Mouse (Mus musculus) MEL (cell line): ENCODE data around the gene Mrpl37. TPM values are rescaled to one million over a fixed set of nuclear protein-coding genes. Genes with fewer than 3 reads are reported as not detected.

Experiments
- DNase-seq: peaks from one replicate; pipeline ENCODE4 v3.0.0; 2011; ENCODE audit warnings: low read depth, low spot score
- H3K27ac ChIP-seq: 2 replicates; pipeline ENCODE4 v1.5.1; 2012; ENCODE audit warnings: low read depth, mild to moderate bottlenecking, control low read depth, low read length, moderate library complexity; ENCODE audit not compliant: control insufficient read depth
- H3K27me3 ChIP-seq, 2 experiments: fragments of 150-350 bp in 1 of 2; sonication (generic) in 1 of 2; 2 replicates each; pipeline ENCODE4 v1.6.1; 2012; ENCODE audit warnings: low read length in 2 of 2, mild to moderate bottlenecking in 2 of 2, improper control_type of control experiment in 1 of 2, moderate library complexity in 1 of 2; ENCODE audit not compliant: insufficient read depth in 2 of 2, control insufficient read depth in 1 of 2
- H3K36me3 ChIP-seq, 2 experiments: 2 replicates each; pipeline ENCODE4 v1.6.1; 2012 to 2014; ENCODE audit warnings: low read length in 2 of 2, improper control_type of control experiment in 1 of 2, inconsistent platforms in 1 of 2, mild to moderate bottlenecking in 1 of 2; ENCODE audit not compliant: insufficient read depth in 2 of 2, control insufficient read depth in 1 of 2
- H3K4me1 ChIP-seq, 2 experiments: fragments of 150-350 bp in 1 of 2; sonication (generic) in 1 of 2; 2 replicates each; pipeline ENCODE4 v1.6.1; 2012; ENCODE audit warnings: low read length in 2 of 2, improper control_type of control experiment in 1 of 2, mild to moderate bottlenecking in 1 of 2; ENCODE audit not compliant: insufficient read depth in 2 of 2, control insufficient read depth in 1 of 2
- H3K4me3 ChIP-seq, 2 experiments: fragments of 150-350 bp in 1 of 2; sonication (generic) in 1 of 2; 2 replicates each; pipeline ENCODE4 v1.5.1; 2012; ENCODE audit warnings: low read depth in 2 of 2, low read length in 2 of 2, mild to moderate bottlenecking in 2 of 2, moderate library complexity in 2 of 2, control low read depth in 1 of 2, improper control_type of control experiment in 1 of 2; ENCODE audit not compliant: control insufficient read depth in 1 of 2, insufficient read depth in 1 of 2
- H3K79me2 ChIP-seq: 2 replicates; pipeline ENCODE4 v1.6.1; 2012; ENCODE audit warnings: mild to moderate bottlenecking, low read length, moderate library complexity; ENCODE audit not compliant: control insufficient read depth, poor library complexity, insufficient read depth
- H3K9ac ChIP-seq: 2 replicates; pipeline ENCODE4 v1.6.1; 2012; ENCODE audit warnings: low read depth, mild to moderate bottlenecking, control low read depth, low read length, moderate library complexity; ENCODE audit not compliant: control insufficient read depth, poor library complexity, severe bottlenecking
- H3K9me3 ChIP-seq: fragments of 150-350 bp; sonication (generic); replicated peaks from 2 replicates; pipeline ENCODE4 v1.6.1; 2012; ENCODE audit warnings: mild to moderate bottlenecking, low read length, improper control_type of control experiment, moderate library complexity; ENCODE audit not compliant: insufficient read depth
- CHD1 ChIP-seq: IDR thresholded peaks from 2 replicates; pipeline ENCODE4 v1.6.1; 2012; ENCODE audit warnings: low read depth, mild to moderate bottlenecking, inconsistent platforms, low read length, improper control_type of control experiment
- CHD2 ChIP-seq: IDR thresholded peaks from 2 replicates; pipeline ENCODE4 v1.6.1; 2011; ENCODE audit warnings: low read length, improper control_type of control experiment
- GABPA ChIP-seq: IDR thresholded peaks from 2 replicates; pipeline ENCODE4 v1.6.1; 2012; ENCODE audit warnings: low read depth, mild to moderate bottlenecking, inconsistent platforms, low read length, improper control_type of control experiment, moderate library complexity
- GATA1 ChIP-seq: IDR thresholded peaks from 2 replicates; pipeline ENCODE4 v1.6.1; 2011; ENCODE audit warnings: low read depth, low read length, improper control_type of control experiment
- MAFK ChIP-seq: IDR thresholded peaks from 2 replicates; pipeline ENCODE4 v1.6.1; 2011; ENCODE audit warnings: low read depth, mild to moderate bottlenecking, low read length, improper control_type of control experiment, borderline replicate concordance
- MAX ChIP-seq: IDR thresholded peaks from 2 replicates; pipeline ENCODE4 v1.6.1; 2011; ENCODE audit warnings: low read length, improper control_type of control experiment
- NELFE ChIP-seq: IDR thresholded peaks from 2 replicates; pipeline ENCODE4 v1.6.1; 2011; ENCODE audit warnings: low read depth, low read length, improper control_type of control experiment
- RAD21 ChIP-seq: IDR thresholded peaks from 2 replicates; pipeline ENCODE4 v1.6.1; 2011; ENCODE audit warnings: mild to moderate bottlenecking, low read depth, low read length, improper control_type of control experiment
- RCOR1 ChIP-seq: IDR thresholded peaks from 2 replicates; pipeline ENCODE4 v1.6.1; 2012; ENCODE audit warnings: low read depth, mild to moderate bottlenecking, inconsistent platforms, low read length, improper control_type of control experiment
- SIN3A ChIP-seq: IDR thresholded peaks from 2 replicates; pipeline ENCODE4 v1.6.1; 2012; ENCODE audit warnings: low read length, improper control_type of control experiment, inconsistent platforms
- SMC3 ChIP-seq: IDR thresholded peaks from 2 replicates; pipeline ENCODE4 v1.6.1; 2011; ENCODE audit warnings: low read depth, low read length, improper control_type of control experiment
- TAL1 ChIP-seq: IDR thresholded peaks from 2 replicates; pipeline ENCODE4 v1.6.1; 2012; ENCODE audit warnings: mild to moderate bottlenecking, inconsistent platforms, low read length, moderate library complexity, mixed read lengths
- TBP ChIP-seq: IDR thresholded peaks from 2 replicates; pipeline ENCODE4 v1.8.0; 2011; ENCODE audit warnings: low read depth, low read length, improper control_type of control experiment
- UBTF ChIP-seq: IDR thresholded peaks from 2 replicates; pipeline ENCODE4 v1.6.1; 2012; ENCODE audit warnings: low read depth, mild to moderate bottlenecking, inconsistent platforms, low read length, improper control_type of control experiment, moderate library complexity, borderline replicate concordance; ENCODE audit not compliant: insufficient read depth
- polyA plus RNA-seq, 2 experiments: library from polyadenylated mRNA; stranded (reverse) in 1 of 2; unstranded in 1 of 2; fragments of >175 nt in 1 of 2; fragments of >200 nt in 1 of 2; gene quantifications; 2 replicates each; pipeline versions ENCODE4 v1.2.1 to v1.2.4; 2012; ENCODE audit warnings: low replicate concordance in 2 of 2, low read depth in 1 of 2; ENCODE audit not compliant: insufficient read length in 2 of 2, insufficient read depth in 1 of 2, missing spikeins in 1 of 2
- total RNA-seq: library from RNA; depleted of rRNA; stranded (reverse); fragments of 300-350 nt; gene quantifications from 2 replicates; pipeline ENCODE4 v1.2.3, GENCODE M21; 2012

Gene Mrpl37
- total and polyA plus RNA-seq, 3 experiments = 73.1 to 423 (median 153) TPM

DNA sequence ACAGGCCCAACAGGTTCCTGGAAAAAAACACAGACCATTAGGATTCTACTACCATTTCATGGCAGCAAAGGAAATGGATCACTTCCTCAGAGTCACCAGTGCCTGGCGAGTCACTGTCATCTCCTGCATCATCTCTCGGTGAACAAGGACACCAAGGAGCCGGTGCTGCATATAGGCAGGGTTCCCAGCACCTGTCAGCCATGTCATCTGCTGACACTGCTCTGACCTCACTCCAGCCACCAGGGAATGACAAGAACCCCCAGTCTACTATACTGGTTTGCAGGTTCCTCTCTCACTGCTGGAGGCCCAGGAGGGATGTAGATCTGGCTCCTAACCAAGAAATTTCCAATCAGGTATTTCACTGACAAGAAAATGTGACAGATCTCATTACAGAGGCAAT lies 10.6 kb downstream of the Mrpl37 start:
- H3K9me3 ChIP-seq = no peaks in the 10 kb centered on the region
- no peaks in the 10 kb centered on the region for H3K79me2 ChIP-seq
- peaks cover 2% of the 10 kb centered on the region in 2 experiments for H3K4me1 ChIP-seq
- no peak overlapping the region for H3K27ac ChIP-seq
- H3K9ac ChIP-seq = no peak overlapping the region
- TF ChIP-seq NELFE (no peak), CHD2 (no peak), UBTF (no peak), GABPA (no peak), TAL1 (no peak), SIN3A (no peak), TBP (no peak)
- peaks cover 2% of the 10 kb centered on the region in 2 experiments; a peak in 3 of 4 replicates for H3K36me3 ChIP-seq
- DNase-seq = no peak
- no peaks in the 10 kb centered on the region for H3K27me3 ChIP-seq
- no peak overlapping the region for H3K4me3 ChIP-seq

- Histone ChIP-seq H3K4me1 (no peaks in the 10 kb centered on the region), H3K9me3 (no peaks in the 10 kb centered on the region), H3K9ac (no peak overlapping the region), H3K79me2 (no peaks in the 10 kb centered on the region)
- TF ChIP-seq RAD21 = no peak
- TF ChIP-seq, all 39 proteins: peak for 0
- no peaks in the 10 kb centered on the region for H3K36me3 ChIP-seq
- H3K4me3 ChIP-seq = no peak overlapping the region
- no peak overlapping the region for H3K27ac ChIP-seq
- DNase-seq = peak; percentile 60
- H3K27me3 ChIP-seq = no peaks in the 10 kb centered on the region
Observed at GRCm38 (mm10) chr4:107052962-107053553, 13.6 kb downstream of the Mrpl37 start.

- Histone ChIP-seq H3K9ac (no peak overlapping the region), H3K27me3 (no peaks in the 10 kb centered on the region), H3K27ac (no peak overlapping the region), H3K9me3 (no peaks in the 10 kb centered on the region), H3K4me3 (no peak overlapping the region), H3K4me1 (no peaks in the 10 kb centered on the region), H3K79me2 (no peaks in the 10 kb centered on the region), H3K36me3 (no peaks in the 10 kb centered on the region)
- TF ChIP-seq SMC3 (no peak), MAFK (no peak), RCOR1 (no peak), GATA1 (no peak), MAX (no peak), CHD1 (no peak)
- no peak for DNase-seq
Observed at GRCm38 (mm10) chr4:107051889-107052288, 14.8 kb downstream of the Mrpl37 start.
